19 mouse cellular contexts compared by ENCODE assay signal in genomic region chr2:92924677-92925259, GRCm38 (mm10). TPM values are rescaled to one million over a fixed set of nuclear protein-coding genes. Genes with fewer than 3 reads are reported as not detected.
"Had no signal": no experiment of that assay in that cellular context is flagged by ENCODE, and none has a peak within 500 bp of the region (broad histone marks: within the 10 kb centered on the region; RNA-seq: fewer than 3 reads in every experiment).

No protein-coding gene starts in this region.

- DNase-seq: kidney, postnatal 25 days; layer of hippocampus, adult 9-11 months; liver, embryonic 13.5 days; lung, adult 2 months; lung, postnatal 14 days; lung, postnatal 4 days; right cerebral cortex, adult 18-20 months; right cerebral cortex, postnatal 14 days; right cerebral cortex, postnatal 4 days; thymus, adult 2 months; thymus, postnatal 14 days; thymus, postnatal 4 days had no signal

- H3K27me3 ChIP-seq: neural tube, embryonic 12.5 days had no signal

- H3K9ac ChIP-seq: liver, embryonic 13.5 days; midbrain, embryonic 12.5 days; neural tube, embryonic 12.5 days; neural tube, embryonic 15.5 days had no signal

- H3K27ac ChIP-seq: kidney, postnatal 0 days; layer of hippocampus, adult 2 months; liver, embryonic 13.5 days; midbrain, embryonic 12.5 days; neural tube, embryonic 12.5 days; neural tube, embryonic 15.5 days; stomach, postnatal 0 days had no signal

- H3K36me3 ChIP-seq: liver, embryonic 13.5 days; midbrain, embryonic 12.5 days; neural tube, embryonic 12.5 days; neural tube, embryonic 15.5 days had no signal

- H3K9me3 ChIP-seq: liver, embryonic 13.5 days; midbrain, embryonic 12.5 days; neural tube, embryonic 12.5 days; neural tube, embryonic 15.5 days had no signal

- H3K4me3 ChIP-seq: layer of hippocampus, adult 2 months; liver, embryonic 13.5 days; midbrain, embryonic 12.5 days; neural tube, embryonic 12.5 days; neural tube, embryonic 15.5 days had no signal

- H3K4me1 ChIP-seq: liver, embryonic 13.5 days; neural tube, embryonic 12.5 days had no signal

- H3K4me2 ChIP-seq: liver, embryonic 13.5 days; midbrain, embryonic 12.5 days; neural tube, embryonic 12.5 days; neural tube, embryonic 15.5 days had no signal

RNA-seq across cellular contexts. Expression of gene Syt13, which starts 9.9 kb away (rescaled TPM):
- polyA plus RNA-seq: liver, adult 2 months had no signal
